Mouse (Mus musculus): ENCODE measurements around the gene Pawr.

The Pawr gene

DNA sequence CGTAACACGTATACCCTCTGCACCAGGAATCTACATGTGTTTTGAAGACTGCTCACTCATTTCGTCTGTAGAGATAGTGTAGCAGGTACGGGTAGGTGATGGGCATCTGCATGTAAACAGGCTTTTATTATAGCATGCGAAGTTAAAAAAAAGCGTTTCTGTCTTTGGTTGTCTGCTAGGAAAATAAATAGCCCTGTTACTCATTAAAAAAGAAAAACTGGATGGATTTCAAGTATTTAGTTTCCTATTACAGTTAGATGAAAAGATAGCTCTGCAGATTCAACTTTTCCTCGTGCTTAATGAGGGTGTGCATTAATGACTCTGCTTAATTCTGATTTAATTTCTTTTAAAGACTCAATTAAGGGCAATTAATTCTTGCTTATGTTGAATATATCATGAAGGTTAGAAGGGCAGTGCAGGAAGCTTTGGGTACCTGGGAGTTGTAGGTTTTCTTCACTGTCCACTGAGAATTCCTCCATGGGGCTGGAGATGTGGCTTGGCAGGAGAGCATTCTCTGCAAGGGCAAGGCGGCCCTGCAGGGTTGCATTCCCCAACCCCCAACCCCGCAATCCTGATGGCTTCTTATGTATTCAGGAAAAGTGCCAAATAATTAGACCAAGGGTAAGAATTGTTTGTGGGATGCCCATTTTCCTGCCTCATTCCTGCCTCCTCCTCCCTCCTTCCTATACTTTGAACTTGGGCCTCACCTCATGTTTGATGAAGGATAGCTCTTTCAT lies 29.7 kb downstream of the Pawr start:
- POLR2A ChIA-PET: interaction anchor here in 3 of 4 experiments (0.7 to 3.1 kb wide), 17 partner anchors 9 to 79 kb away, joined by 3 to 13 read pairs (median 3); partner anchors contain the start of gene Pawr (in 2 of the 3)
- CTCF ChIA-PET: no interaction called here

GRCm38 (mm10) chr10:108363932-108364331 lies 32.0 kb downstream of the Pawr start:
- ChIA-PET POLR2A (interaction anchor here in 3 of 4 experiments (0.6 to 3.1 kb wide), 16 partner anchors 9 to 77 kb away, joined by 3 to 13 read pairs (median 4); partner anchors contain the start of gene Pawr (in 2 of the 3)), CTCF (interaction anchor here in 1 of 4 experiments (0.5 to 1.3 kb wide), 4 partner anchors 21 to 1238 kb away, joined by 3 read pairs; no protein-coding TSS in a partner anchor)

DNA sequence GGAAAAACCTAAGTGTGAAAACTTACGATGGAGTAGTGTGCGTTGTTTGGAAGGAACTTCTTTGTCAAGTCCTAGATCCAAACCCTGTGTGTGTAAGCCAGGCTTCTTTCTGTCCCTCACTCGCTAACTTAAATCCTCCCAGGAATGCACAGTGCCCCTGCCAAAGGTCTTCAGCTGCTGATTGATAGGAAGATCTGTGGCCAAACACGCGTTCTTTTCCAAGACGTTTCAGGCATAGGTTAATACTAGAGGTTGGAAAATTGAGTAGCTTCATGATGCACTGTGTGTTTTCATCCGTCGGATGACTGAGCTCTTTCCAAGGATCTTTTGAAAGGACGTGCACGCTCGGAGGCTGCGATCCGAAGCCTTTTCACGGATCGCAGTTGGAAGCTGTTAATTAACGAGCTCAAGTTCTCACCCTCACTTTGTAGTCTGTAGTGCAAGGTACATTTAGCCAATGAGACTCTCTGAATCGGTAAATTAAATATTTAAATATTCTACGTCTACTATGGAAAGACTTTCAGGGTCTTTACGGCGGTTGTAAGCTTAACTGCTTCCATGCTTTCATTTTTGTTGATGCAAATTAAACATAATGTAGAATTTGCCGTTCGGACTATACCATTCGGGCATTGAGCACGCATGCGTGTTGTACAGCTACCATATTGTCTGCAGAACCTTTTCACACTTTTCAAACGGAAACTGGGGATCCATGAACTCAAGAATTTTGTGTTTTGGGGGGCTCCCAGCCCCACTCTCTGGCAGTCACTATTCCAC lies 33.2 kb downstream of the Pawr start:
- POLR2A ChIA-PET: interaction anchor here in 3 of 4 experiments (0.6 to 2.9 kb wide), 16 partner anchors 8 to 80 kb away, joined by 3 to 7 read pairs (median 4); partner anchors contain the start of gene Pawr (in 2 of the 3)
- CTCF ChIA-PET: no interaction called here

DNA sequence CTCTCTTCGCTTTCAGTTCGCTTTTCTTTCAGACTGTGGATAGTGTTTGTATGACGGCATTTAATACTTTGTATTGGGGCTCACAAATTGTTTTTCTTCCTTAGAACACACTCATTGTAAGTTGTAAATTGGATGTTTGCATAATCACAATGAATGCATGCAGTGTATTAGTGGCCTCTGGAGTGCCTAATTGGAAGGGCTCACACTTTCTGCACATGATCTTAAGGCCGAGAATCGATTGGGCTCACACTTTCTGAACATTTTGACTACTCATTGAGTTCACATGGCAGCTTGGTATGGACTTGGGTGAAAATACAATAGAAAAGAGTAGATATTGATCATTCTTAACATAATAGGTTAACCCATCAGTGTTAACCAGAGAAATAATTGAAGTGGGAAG lies 34.3 kb downstream of the Pawr start:
- ChIA-PET CTCF (no interaction called here), POLR2A (interaction anchor here (0.5 to 2.9 kb wide), 11 partner anchors 12 to 366 kb away, joined by 3 to 7 read pairs (median 3); partner anchors contain the start of gene Pawr (in 1 of the 4))

DNA sequence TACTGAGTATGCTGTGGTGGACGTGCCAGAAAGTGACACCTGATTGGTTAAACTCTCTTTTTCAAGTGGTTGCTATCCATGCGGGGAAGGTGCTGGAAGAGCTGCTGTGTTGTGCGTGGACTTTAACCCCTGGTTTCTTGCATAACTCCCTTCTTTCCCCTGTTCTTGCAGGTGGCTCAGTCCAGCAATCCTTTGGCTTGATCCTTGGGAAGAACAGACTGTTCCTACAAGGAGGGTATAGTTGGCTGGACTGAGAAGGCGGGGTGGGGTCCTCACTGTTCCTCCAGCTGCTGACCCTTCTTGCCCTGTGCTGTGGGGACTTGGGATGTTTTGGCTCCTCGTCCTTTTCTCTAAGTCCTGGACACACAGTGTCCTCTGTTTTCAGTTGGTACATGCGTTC lies 36.4 kb downstream of the Pawr start:
- POLR2A ChIA-PET: interaction anchor here in 2 of 4 experiments (1.0 to 2.2 kb wide), 7 partner anchors 11 to 78 kb away, joined by 3 to 6 read pairs (median 3); no protein-coding TSS in a partner anchor
- CTCF ChIA-PET: no interaction called here

GRCm38 (mm10) chr10:108372258-108372657 lies 40.3 kb downstream of the Pawr start:
- ChIA-PET POLR2A (interaction anchor here in 1 of 4 experiments (1.4 to 2.2 kb wide), 3 partner anchors 10 to 41 kb away, joined by 3 to 7 read pairs (median 4); partner anchors contain the start of gene Pawr), CTCF (interaction anchor here in 1 of 4 experiments (0.7 kb wide), 1 partner anchor 73 kb away, joined by 3 read pairs; no protein-coding TSS in a partner anchor)

DNA sequence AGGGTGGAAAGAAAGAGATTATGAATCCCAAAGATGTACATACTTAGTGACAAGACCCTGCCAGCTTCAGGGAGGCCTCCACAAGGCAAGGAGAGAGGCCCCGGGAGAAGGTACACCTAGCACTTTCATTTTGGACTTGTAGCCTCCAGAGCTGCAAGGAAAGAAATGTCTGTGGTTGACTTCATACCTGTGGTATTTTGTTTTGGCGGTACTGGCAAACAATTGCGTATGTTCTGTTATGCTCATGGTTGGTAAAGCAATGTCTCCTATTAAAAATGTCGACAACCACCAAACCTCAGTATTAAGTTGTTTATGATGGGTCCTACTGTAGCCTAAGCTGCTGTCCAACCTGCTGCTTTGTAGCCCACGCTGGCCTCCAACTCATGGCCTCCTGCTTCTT lies 40.9 kb downstream of the Pawr start:
- CTCF ChIA-PET: interaction anchor here in 2 of 4 experiments (0.5 to 0.8 kb wide), 3 partner anchors 72 to 112 kb away, joined by 3 to 4 read pairs (median 3); no protein-coding TSS in a partner anchor
- POLR2A ChIA-PET: interaction anchor here in 2 of 4 experiments (0.7 to 2.2 kb wide), 9 partner anchors 8 to 62 kb away, joined by 3 to 7 read pairs (median 4); partner anchors contain the start of gene Pawr (in 1 of the 2)

GRCm38 (mm10) chr10:108375796-108376195 lies 43.9 kb downstream of the Pawr start:
- ChIA-PET POLR2A (interaction anchor here in 2 of 4 experiments (0.6 to 4.0 kb wide), 6 partner anchors 13 to 58 kb away, joined by 3 to 26 read pairs (median 4); no protein-coding TSS in a partner anchor), CTCF (interaction anchor here in 1 of 4 experiments (0.9 kb wide), 1 partner anchor 27 kb away, joined by 3 read pairs; no protein-coding TSS in a partner anchor)

DNA sequence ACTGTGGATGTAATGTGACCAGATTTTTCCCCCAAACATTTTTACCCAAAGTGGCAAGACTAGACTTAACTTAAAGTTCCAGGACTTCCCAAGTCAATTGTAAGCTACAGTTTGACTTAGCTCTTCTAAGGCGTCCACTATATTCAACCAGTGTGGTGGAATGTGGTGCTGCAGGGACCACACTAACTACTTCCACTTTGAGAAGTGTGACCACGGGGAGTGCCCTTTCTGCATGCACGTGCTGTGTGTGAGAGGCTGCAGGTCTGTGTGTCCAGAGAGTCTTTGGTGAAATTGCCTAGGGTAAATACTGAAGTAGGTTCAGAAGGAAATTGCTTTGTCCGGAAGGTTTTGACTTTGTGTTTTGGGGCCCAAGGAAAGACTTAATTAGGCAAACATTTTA lies 44.4 kb downstream of the Pawr start:
- ChIA-PET CTCF (interaction anchor here in 1 of 4 experiments (0.9 kb wide), 1 partner anchor 27 kb away, joined by 3 read pairs; no protein-coding TSS in a partner anchor), POLR2A (interaction anchor here in 3 of 4 experiments (0.5 to 4.0 kb wide), 6 partner anchors 14 to 57 kb away, joined by 3 to 26 read pairs (median 4); no protein-coding TSS in a partner anchor)

- CTCF ChIA-PET: no interaction called here
- POLR2A ChIA-PET: interaction anchor here in 1 of 4 experiments (0.6 to 4.0 kb wide), 6 partner anchors 12 to 57 kb away, joined by 3 to 26 read pairs (median 6); no protein-coding TSS in a partner anchor
Measured at GRCm38 (mm10) chr10:108377369-108377768, 45.4 kb downstream of the Pawr start.

- ChIA-PET POLR2A (interaction anchor here in 2 of 4 experiments (0.5 to 1.8 kb wide), 5 partner anchors 11 to 79 kb away, joined by 3 to 8 read pairs (median 6); no protein-coding TSS in a partner anchor), CTCF (no interaction called here)
Measured at GRCm38 (mm10) chr10:108378062-108378461, 46.1 kb downstream of the Pawr start.

GRCm38 (mm10) chr10:108378479-108378878 lies 46.6 kb downstream of the Pawr start:
- POLR2A ChIA-PET: interaction anchor here in 2 of 4 experiments (0.9 to 1.8 kb wide), 9 partner anchors 10 to 80 kb away, joined by 3 to 7 read pairs (median 3); no protein-coding TSS in a partner anchor
- CTCF ChIA-PET: no interaction called here

- POLR2A ChIA-PET: interaction anchor here in 2 of 4 experiments (0.7 to 1.8 kb wide), 11 partner anchors 8 to 81 kb away, joined by 3 to 6 read pairs (median 4); partner anchors contain the start of gene Pawr (in 1 of the 2)
- CTCF ChIA-PET: no interaction called here
Measured at GRCm38 (mm10) chr10:108380715-108381114, 48.8 kb downstream of the Pawr start.

- ChIA-PET POLR2A (interaction anchor here in 1 of 4 experiments (0.7 kb wide), 1 partner anchor 45 kb away, joined by 4 read pairs; no protein-coding TSS in a partner anchor), CTCF (interaction anchor here in 1 of 4 experiments (0.7 kb wide), 1 partner anchor 38 kb away, joined by 3 read pairs; no protein-coding TSS in a partner anchor)
Measured at GRCm38 (mm10) chr10:108384153-108384769, 52.3 kb downstream of the Pawr start.

DNA sequence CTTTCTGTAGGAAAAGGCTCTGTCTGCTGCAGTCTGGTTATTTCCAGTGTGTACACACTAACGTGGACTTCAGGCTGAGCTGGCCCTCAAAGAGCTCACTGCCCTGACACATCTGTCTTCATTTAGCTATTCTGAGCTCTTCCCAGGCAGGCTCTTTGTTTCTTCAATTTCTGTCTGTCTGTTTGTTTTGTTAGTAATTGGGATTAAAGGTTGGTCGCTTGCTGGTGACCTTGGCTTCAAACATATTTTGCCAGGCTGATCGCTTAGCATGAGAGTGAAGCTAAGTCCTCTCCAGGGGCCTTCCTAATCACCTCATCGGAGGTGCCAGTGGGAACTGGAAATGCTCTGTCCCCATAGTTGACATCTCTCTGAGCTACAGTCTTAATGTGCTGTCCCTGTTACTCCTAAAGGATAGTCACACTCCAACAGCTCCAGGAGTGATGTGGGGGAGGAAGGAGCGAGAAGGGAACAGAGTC lies 53.6 kb downstream of the Pawr start:
- CTCF ChIA-PET: no interaction called here
- POLR2A ChIA-PET: interaction anchor here in 2 of 4 experiments (0.9 to 1.6 kb wide), 13 partner anchors 9 to 94 kb away, joined by 3 to 9 read pairs (median 4); partner anchors contain the start of gene Pawr (in 2 of the 2)

GRCm38 (mm10) chr10:108388410-108388915 lies 56.5 kb downstream of the Pawr start:
- ChIA-PET POLR2A (interaction anchor here in 2 of 4 experiments (1.1 to 5.6 kb wide), 8 partner anchors 8 to 56 kb away, joined by 3 to 26 read pairs (median 12); partner anchors contain the start of gene Pawr (in 1 of the 2)), CTCF (no interaction called here)

DNA sequence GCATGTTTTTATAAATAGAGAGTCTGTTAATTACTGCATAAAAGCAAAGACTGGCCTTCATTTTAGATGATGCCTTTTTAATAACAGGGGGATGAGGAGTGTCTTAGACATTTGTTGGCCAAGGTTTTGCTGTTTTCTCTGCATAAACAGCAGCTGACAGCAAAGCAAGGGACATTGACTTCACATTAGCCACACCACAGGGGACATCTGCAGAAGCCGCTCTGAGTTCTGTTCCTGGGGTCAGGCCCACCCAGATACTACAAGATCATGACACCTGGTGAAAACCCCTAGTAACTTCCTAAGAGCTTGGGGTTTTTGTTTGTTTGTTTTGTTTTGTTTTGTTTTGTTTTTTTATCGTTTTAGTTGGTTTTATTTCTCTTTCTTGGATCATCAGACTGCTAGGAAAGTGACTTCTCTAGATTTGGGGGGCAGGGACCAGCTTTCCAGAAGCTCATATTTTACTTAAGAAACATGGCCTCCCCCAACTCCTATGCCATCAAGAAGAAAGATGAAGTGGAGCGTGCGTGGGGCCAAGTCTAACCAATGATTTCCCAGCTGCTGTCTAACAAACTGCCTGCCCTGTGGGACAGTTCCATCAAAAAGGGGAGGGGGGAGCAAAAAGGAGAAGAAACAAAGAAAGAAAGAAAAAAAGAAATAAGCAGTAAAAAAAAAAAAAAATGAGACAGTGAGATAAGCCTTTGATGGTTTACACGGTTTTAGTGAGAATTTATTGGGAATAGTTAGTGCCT lies 57.4 kb downstream of the Pawr start:
- POLR2A ChIA-PET: interaction anchor here in 2 of 4 experiments (0.6 to 5.6 kb wide), 23 partner anchors 9 to 103 kb away, joined by 3 to 26 read pairs (median 4); partner anchors contain the start of gene Pawr (in 2 of the 2)

More for the DNA sequence above, 57.4 kb downstream of the Pawr start:
- CTCF ChIA-PET: no interaction called here
